12 mouse cellular contexts compared by ENCODE assay signal in genomic region chr11:102147213-102147989, GRCm38 (mm10). TPM values are rescaled to one million over a fixed set of nuclear protein-coding genes. Genes with fewer than 3 reads are reported as not detected.
DNase-seq lines count a peak whose midpoint lies in the region; ATAC-seq and TF ChIP-seq lines count a peak whose summit lies in the region.
"Had no signal": no experiment of that assay in that cellular context is flagged by ENCODE, and none has a peak within 500 bp of the region (broad histone marks: within the 10 kb centered on the region; RNA-seq: fewer than 3 reads in every experiment).

No protein-coding gene starts in this region.

- no peak for TF ChIP-seq POLR2A in heart, adult 2 months (IDR thresholded peaks at IDR 0.05; ENCODE audit: insufficient read depth, low read depth, low read length)
- no peak for TF ChIP-seq POLR2A in ES-Bruce4 (IDR thresholded peaks at IDR 0.05; ENCODE audit: insufficient read depth, low read length)
- TF ChIP-seq POLR2A in thymus, adult 2 months (IDR thresholded peaks at IDR 0.05; ENCODE audit: control insufficient read depth, extremely low read depth, insufficient read depth, low read length, poor library complexity) = no peak

- TF ChIP-seq CTCF in heart, adult 2 months (IDR thresholded peaks at IDR 0.05) = no peak
- no peak for TF ChIP-seq CTCF in ES-Bruce4 (IDR thresholded peaks at IDR 0.05; ENCODE audit: low read depth, low read length)
- no peak for TF ChIP-seq CTCF in thymus, adult 2 months (IDR thresholded peaks at IDR 0.05; ENCODE audit: borderline replicate concordance, control insufficient read depth, extremely low read depth, insufficient read depth, low read length, poor library complexity)

- H3K4me3 ChIP-seq in heart, embryonic 15.5 days = peak overlapping the region; percentile 38
- no peak overlapping the region for H3K4me3 ChIP-seq in heart, adult 2 months
- peak overlapping the region; percentile 14 for H3K4me3 ChIP-seq in ES-Bruce4 (ENCODE audit: low read depth, low read length)
- peak overlapping the region; percentile 53 for H3K4me3 ChIP-seq in embryonic facial prominence, embryonic 10.5 days
- H3K4me3 ChIP-seq in liver, embryonic 11.5 days (ENCODE audit: low read depth, low read length) = peak overlapping the region; percentile 55
- no peak overlapping the region for H3K4me3 ChIP-seq in thymus, adult 2 months (ENCODE audit: control insufficient read depth, insufficient read depth, low read length)
- H3K4me3 ChIP-seq: hindbrain, embryonic 15.5 days had no signal

- no peak overlapping the region for H3K9ac ChIP-seq in heart, embryonic 15.5 days
- no peak overlapping the region for H3K9ac ChIP-seq in heart, adult 2 months (ENCODE audit: low read depth, low read length)
- no peak overlapping the region for H3K9ac ChIP-seq in ES-Bruce4 (ENCODE audit: low read depth, poor library complexity, severe bottlenecking)
- H3K9ac ChIP-seq in liver, embryonic 11.5 days (ENCODE audit: low read depth, low read length) = no peak overlapping the region
- H3K9ac ChIP-seq: hindbrain, embryonic 15.5 days had no signal

- H3K27ac ChIP-seq in heart, embryonic 15.5 days = no peak overlapping the region
- H3K27ac ChIP-seq in heart, adult 2 months = no peak overlapping the region
- no peak overlapping the region for H3K27ac ChIP-seq in ES-Bruce4 (ENCODE audit: insufficient read depth, low read length)
- no peak overlapping the region for H3K27ac ChIP-seq in embryonic facial prominence, embryonic 10.5 days (replicated peaks)
- no peak overlapping the region for H3K27ac ChIP-seq in liver, embryonic 11.5 days (ENCODE audit: low read depth, low read length)
- H3K27ac ChIP-seq in thymus, adult 2 months (ENCODE audit: control insufficient read depth, insufficient read depth, low read length) = no peak overlapping the region
- H3K27ac ChIP-seq: hindbrain, embryonic 15.5 days had no signal

- 10% methylated on average over 34 of the region's 34 CpGs for WGBS in heart, embryonic 15.5 days
- 14% methylated on average over 34 of the region's 34 CpGs for WGBS in heart, adult 2 months
- 14% methylated on average over 34 of the region's 34 CpGs for WGBS in embryonic facial prominence, embryonic 10.5 days
- 13% methylated on average over 34 of the region's 34 CpGs for WGBS in liver, embryonic 11.5 days
- 18% methylated on average over 34 of the region's 34 CpGs for WGBS in thymus, adult 2 months

- no peaks in the 10 kb centered on the region for H3K9me3 ChIP-seq in heart, embryonic 15.5 days (replicated peaks)
- no peaks in the 10 kb centered on the region for H3K9me3 ChIP-seq in ES-Bruce4 (replicated peaks; ENCODE audit: control insufficient read depth, insufficient read depth, low read length, poor library complexity, severe bottlenecking)
- H3K9me3 ChIP-seq in embryonic facial prominence, embryonic 10.5 days = no peaks in the 10 kb centered on the region
- no peaks in the 10 kb centered on the region for H3K9me3 ChIP-seq in liver, embryonic 11.5 days (ENCODE audit: control insufficient read depth, low read length)
- H3K9me3 ChIP-seq: hindbrain, embryonic 15.5 days had no signal

- H3K4me1 ChIP-seq in heart, embryonic 15.5 days (replicated peaks) = peaks cover 28% of the 10 kb centered on the region
- H3K4me1 ChIP-seq in heart, adult 2 months (ENCODE audit: control insufficient read depth, insufficient read depth, low read length) = no peaks in the 10 kb centered on the region
- no peaks in the 10 kb centered on the region for H3K4me1 ChIP-seq in ES-Bruce4 (ENCODE audit: control insufficient read depth, insufficient read depth, low read length)
- peaks cover 31% of the 10 kb centered on the region for H3K4me1 ChIP-seq in embryonic facial prominence, embryonic 10.5 days
- peaks cover 17% of the 10 kb centered on the region for H3K4me1 ChIP-seq in liver, embryonic 11.5 days (replicated peaks; ENCODE audit: control insufficient read depth, insufficient read depth, low read length)
- no peaks in the 10 kb centered on the region for H3K4me1 ChIP-seq in thymus, adult 2 months (replicated peaks; ENCODE audit: control insufficient read depth, insufficient read depth, low read length)

- H3K36me3 ChIP-seq in heart, embryonic 15.5 days = peaks cover 1% of the 10 kb centered on the region; the same call in 1 of the 2 replicates
- no peaks in the 10 kb centered on the region for H3K36me3 ChIP-seq in heart, adult 2 months (ENCODE audit: control insufficient read depth, insufficient read depth, low read length)
- no peaks in the 10 kb centered on the region for H3K36me3 ChIP-seq in ES-Bruce4 (ENCODE audit: control insufficient read depth, insufficient read depth, low read length, poor library complexity, severe bottlenecking)
- peaks cover 4% of the 10 kb centered on the region for H3K36me3 ChIP-seq in embryonic facial prominence, embryonic 10.5 days (replicated peaks)
- H3K36me3 ChIP-seq in liver, embryonic 11.5 days (ENCODE audit: control insufficient read depth, insufficient read depth, low read length) = no peaks in the 10 kb centered on the region; the same call in 1 of the 2 replicates
- H3K36me3 ChIP-seq in thymus, adult 2 months (ENCODE audit: control insufficient read depth, insufficient read depth, low read length) = no peaks in the 10 kb centered on the region
- H3K36me3 ChIP-seq: hindbrain, embryonic 15.5 days had no signal

- no peak for DNase-seq in heart, adult 2 months
- DNase-seq in embryonic facial prominence, embryonic 10.5 days (ENCODE audit: low spot score) = peak; percentile 47
- DNase-seq in liver, embryonic 11.5 days (ENCODE audit: low spot score) = no peak
- no peak for DNase-seq in thymus, adult 2 months
- DNase-seq in layer of hippocampus, adult 11-12 months (ENCODE audit: low spot score) = no peak
- DNase-seq in c-Kit-positive CD71-positive TER-119-positive erythroid progenitor cells, embryonic 14.5 days (ENCODE audit: low spot score) = no peak
- DNase-seq: right cerebral cortex, postnatal 25 days had no signal

- no peak for TF ChIP-seq EP300 in heart, adult 2 months (IDR thresholded peaks at IDR 0.05; ENCODE audit: insufficient read depth, low read depth, low read length)
- no peak for TF ChIP-seq EP300 in ES-Bruce4 (IDR thresholded peaks at IDR 0.05; ENCODE audit: insufficient read depth, low read depth, low read length)

- no peaks in the 10 kb centered on the region for H3K79me2 ChIP-seq in heart, adult 2 months (replicated peaks; ENCODE audit: control insufficient read depth, insufficient read depth, low read length)

- intact Hi-C loops in heart, adult 2 months (cut with DNase I) = no loop called here

- ATAC-seq in heart, embryonic 15.5 days (replicated peaks; ENCODE audit: insufficient number of reproducible peaks, insufficient read depth, low FRiP score, low read depth) = no peak
- no peak for ATAC-seq in liver, embryonic 11.5 days (replicated peaks; ENCODE audit: low FRiP score)

- peak overlapping the region; percentile 61 for H3K4me2 ChIP-seq in heart, embryonic 15.5 days
- peak overlapping the region; percentile 80 for H3K4me2 ChIP-seq in liver, embryonic 11.5 days
- H3K4me2 ChIP-seq: hindbrain, embryonic 15.5 days had no signal

- peaks cover 68% of the 10 kb centered on the region for H3K27me3 ChIP-seq in heart, embryonic 15.5 days
- peaks cover 21% of the 10 kb centered on the region for H3K27me3 ChIP-seq in heart, adult 2 months (ENCODE audit: control insufficient read depth, insufficient read depth, low read length)
- no peaks in the 10 kb centered on the region for H3K27me3 ChIP-seq in ES-Bruce4 (ENCODE audit: control insufficient read depth, insufficient read depth, low read length, poor library complexity, severe bottlenecking)
- H3K27me3 ChIP-seq in embryonic facial prominence, embryonic 10.5 days (replicated peaks; ENCODE audit: low read depth, poor library complexity, severe bottlenecking) = peaks cover 79% of the 10 kb centered on the region
- H3K27me3 ChIP-seq in liver, embryonic 11.5 days (replicated peaks; ENCODE audit: control insufficient read depth, insufficient read depth, low read length) = peaks cover 60% of the 10 kb centered on the region
- H3K27me3 ChIP-seq in thymus, adult 2 months (ENCODE audit: control insufficient read depth, insufficient read depth, low read length) = peaks cover 17% of the 10 kb centered on the region

RNA-seq across cellular contexts. Expression of gene Nags, which starts 2.1 kb away (rescaled TPM):
- 0.24 TPM in 1 of 2 replicates, not detected in the other for polyA plus RNA-seq in heart, embryonic 15.5 days (2015; fragmentation: Nextera tagmentation; extraction: Ambion mirVana)
- total RNA-seq in heart, adult 2 months (2021) = not detected
- 0.06 and 0.12 TPM in 2 replicates for polyA plus RNA-seq in heart, adult 2 months (2012; rRNA removed)
- 0.65 TPM in 1 of 2 replicates, not detected in the other for polyA plus RNA-seq in ES-Bruce4 (2011; ENCODE audit: insufficient read depth, insufficient read length, low read depth, missing spikeins)
- not detected in 2 replicates for polyA plus RNA-seq in embryonic facial prominence, embryonic 10.5 days (2016; fragmentation: Nextera tagmentation; extraction: Ambion mirVana)
- 4.9 and 5.1 TPM in 2 replicates for polyA plus RNA-seq in liver, embryonic 11.5 days (2014; fragmentation: Nextera tagmentation; extraction: Ambion mirVana)
- polyA plus RNA-seq in thymus, adult 2 months (2012; rRNA removed) = 0.09 and 0.43 TPM in 2 replicates
- total RNA-seq: left cerebral cortex, adult 18-20 months had no signal
- polyA plus RNA-seq: hindbrain, embryonic 15.5 days had no signal

RNA-seq across cellular contexts. Expression of gene Tmem101, which starts 8.8 kb away (rescaled TPM):
- polyA plus RNA-seq in heart, embryonic 15.5 days (2015; fragmentation: Nextera tagmentation; extraction: Ambion mirVana) = 30.6 and 35.9 TPM in 2 replicates
- total RNA-seq in heart, adult 2 months (2021) = 10 to 100 TPM; 12.2 to 13.6 TPM
- polyA plus RNA-seq in heart, adult 2 months (2012; rRNA removed) = 19.5 and 20.7 TPM in 2 replicates
- 22.3 and 24.5 TPM in 2 replicates for polyA plus RNA-seq in ES-Bruce4 (2011; ENCODE audit: insufficient read depth, insufficient read length, low read depth, missing spikeins)
- 35.0 and 38.0 TPM in 2 replicates for polyA plus RNA-seq in embryonic facial prominence, embryonic 10.5 days (2016; fragmentation: Nextera tagmentation; extraction: Ambion mirVana)
- polyA plus RNA-seq in liver, embryonic 11.5 days (2014; fragmentation: Nextera tagmentation; extraction: Ambion mirVana) = 25.7 and 26.0 TPM in 2 replicates
- polyA plus RNA-seq in thymus, adult 2 months (2012; rRNA removed) = 26.2 and 31.3 TPM in 2 replicates

RNA-seq across cellular contexts. Expression of gene Lsm12, which starts 37.7 kb away (rescaled TPM):
- 74.6 and 83.4 TPM in 2 replicates for polyA plus RNA-seq in heart, embryonic 15.5 days (2015; fragmentation: Nextera tagmentation; extraction: Ambion mirVana)
- 10 to 100 TPM; 49.4 to 50.2 TPM for total RNA-seq in heart, adult 2 months (2021)
- 32.5 and 42.4 TPM in 2 replicates for polyA plus RNA-seq in heart, adult 2 months (2012; rRNA removed)
- 137 and 146 TPM in 2 replicates for polyA plus RNA-seq in ES-Bruce4 (2011; ENCODE audit: insufficient read depth, insufficient read length, low read depth, missing spikeins)
- 145 and 155 TPM in 2 replicates for polyA plus RNA-seq in embryonic facial prominence, embryonic 10.5 days (2016; fragmentation: Nextera tagmentation; extraction: Ambion mirVana)
- polyA plus RNA-seq in liver, embryonic 11.5 days (2014; fragmentation: Nextera tagmentation; extraction: Ambion mirVana) = 80.1 and 83.2 TPM in 2 replicates
- 36.1 and 42.2 TPM in 2 replicates for polyA plus RNA-seq in thymus, adult 2 months (2012; rRNA removed)

RNA-seq across cellular contexts. Expression of gene Pyy, which starts 39.8 kb away (rescaled TPM):
- not detected in 2 replicates for polyA plus RNA-seq in heart, embryonic 15.5 days (2015; fragmentation: Nextera tagmentation; extraction: Ambion mirVana)
- not detected for total RNA-seq in heart, adult 2 months (2021)
- polyA plus RNA-seq in heart, adult 2 months (2012; rRNA removed) = not detected in 2 replicates
- polyA plus RNA-seq in ES-Bruce4 (2011; ENCODE audit: insufficient read depth, insufficient read length, low read depth, missing spikeins) = not detected in 2 replicates
- 0.32 and 0.49 TPM in 2 replicates for polyA plus RNA-seq in embryonic facial prominence, embryonic 10.5 days (2016; fragmentation: Nextera tagmentation; extraction: Ambion mirVana)
- polyA plus RNA-seq in liver, embryonic 11.5 days (2014; fragmentation: Nextera tagmentation; extraction: Ambion mirVana) = 1.0 and 2.4 TPM in 2 replicates
- polyA plus RNA-seq in thymus, adult 2 months (2012; rRNA removed) = 51.8 and 53.2 TPM in 2 replicates
- total RNA-seq: left cerebral cortex, adult 18-20 months; MEL had no signal

RNA-seq across cellular contexts. Expression of gene G6pc3, which starts 42.0 kb away (rescaled TPM):
- polyA plus RNA-seq in heart, embryonic 15.5 days (2015; fragmentation: Nextera tagmentation; extraction: Ambion mirVana) = 20.9 and 23.3 TPM in 2 replicates
- 10 to 100 TPM; 44.8 to 50.6 TPM for total RNA-seq in heart, adult 2 months (2021)
- 89.9 and 95.3 TPM in 2 replicates for polyA plus RNA-seq in heart, adult 2 months (2012; rRNA removed)
- polyA plus RNA-seq in ES-Bruce4 (2011; ENCODE audit: insufficient read depth, insufficient read length, low read depth, missing spikeins) = 33.0 and 33.6 TPM in 2 replicates
- 38.2 and 39.6 TPM in 2 replicates for polyA plus RNA-seq in embryonic facial prominence, embryonic 10.5 days (2016; fragmentation: Nextera tagmentation; extraction: Ambion mirVana)
- 38.8 and 39.5 TPM in 2 replicates for polyA plus RNA-seq in liver, embryonic 11.5 days (2014; fragmentation: Nextera tagmentation; extraction: Ambion mirVana)
- polyA plus RNA-seq in thymus, adult 2 months (2012; rRNA removed) = 48.6 and 56.5 TPM in 2 replicates

Comparison
In these comparisons a context has a peak if more than half of its experiments do, and no peak if none do; other contexts are left out.
1. H3K4me3 ChIP-seq: peak in heart, embryonic 15.5 days (single experiment), ES-Bruce4 (single experiment), embryonic facial prominence, embryonic 10.5 days (single experiment) and liver, embryonic 11.5 days (single experiment); none in heart, adult 2 months (single experiment) and thymus, adult 2 months (single experiment).